Mouse (Mus musculus) olfactory bulb, adult 2 months (tissue): ENCODE results near the gene Pde4b. TPM values are rescaled to one million over a fixed set of nuclear protein-coding genes. Genes with fewer than 3 reads are reported as not detected.

ENCODE experiments used
- H3K27ac ChIP-seq: fragments of 200-500 bp; 2 replicates; pipeline ENCODE4 v1.5.1; 2012; ENCODE audit warnings: low read depth, low read length; ENCODE audit not compliant: insufficient read depth
- H3K4me1 ChIP-seq: fragments of 200-500 bp; 2 replicates; pipeline ENCODE4 v1.6.1; 2012; ENCODE audit warnings: low read length; ENCODE audit not compliant: control insufficient read depth, insufficient read depth
- H3K4me3 ChIP-seq: fragments of 200-500 bp; 2 replicates; pipeline ENCODE4 v1.5.1; 2012; ENCODE audit warnings: mild to moderate bottlenecking, low read depth, low read length, moderate library complexity; ENCODE audit not compliant: insufficient read depth
- CTCF ChIP-seq: fragments of 200-500 bp; IDR thresholded peaks from 2 replicates; pipeline ENCODE4 v1.5.1; 2012; ENCODE audit warnings: low read depth, mild to moderate bottlenecking, low read length, moderate library complexity; ENCODE audit not compliant: insufficient read depth
- POLR2A ChIP-seq: fragments of 200-500 bp; IDR thresholded peaks from 2 replicates; pipeline ENCODE4 v1.6.1; 2012; ENCODE audit warnings: mild to moderate bottlenecking, low read depth, low read length, moderate library complexity; ENCODE audit not compliant: insufficient read depth
- WGBS: fragments of 180-500 bp; shearing (Covaris S2); methylation state at CpG from one replicate; pipeline ENCODE4 v1.1.7; 2018; 5-methylcytosine and 5-hydroxymethylcytosine counted together
- polyA plus RNA-seq: library from polyadenylated mRNA; stranded (reverse); fragments of >200 nt; gene quantifications from 2 replicates; pipeline ENCODE4 v1.2.4, GENCODE M21; 2012; ENCODE audit warnings: low replicate concordance; ENCODE audit not compliant: missing spikeins, insufficient read depth, insufficient read length

Gene Pde4b
- polyA plus RNA-seq, 1 experiment: not detected

- WGBS: 70% methylated on average over 3 of the region's 3 CpGs
- Histone ChIP-seq H3K27ac (no peak overlapping the region), H3K4me1 (no peaks in the 10 kb centered on the region), H3K4me3 (no peak overlapping the region)
- TF ChIP-seq POLR2A: no peak
- no peak for TF ChIP-seq CTCF
Observed at GRCm38 (mm10) chr4:102603968-102604367, 516.6 kb downstream of the Pde4b start.

- Histone ChIP-seq H3K4me1 (no peaks in the 10 kb centered on the region), H3K4me3 (no peak overlapping the region), H3K27ac (no peak overlapping the region)
- 91% methylated on average over 8 of the region's 8 CpGs for WGBS
- no peak for TF ChIP-seq POLR2A
- TF ChIP-seq CTCF: no peak
Observed at GRCm38 (mm10) chr4:102605231-102605630, 517.9 kb downstream of the Pde4b start.

- 80% methylated on average over 4 of the region's 4 CpGs for WGBS
- no peak for TF ChIP-seq CTCF
- no peak for TF ChIP-seq POLR2A
- no peak overlapping the region for H3K27ac ChIP-seq
- no peak overlapping the region for H3K4me3 ChIP-seq
- H3K4me1 ChIP-seq: no peaks in the 10 kb centered on the region
Observed at GRCm38 (mm10) chr4:102605722-102606341, 518.5 kb downstream of the Pde4b start.

GRCm38 (mm10) chr4:102606825-102607224 lies 519.5 kb downstream of the Pde4b start:
- 94% methylated on average over 8 of the region's 8 CpGs for WGBS

GRCm38 (mm10) chr4:102607744-102608416 lies 520.5 kb downstream of the Pde4b start:
- no peak overlapping the region for H3K27ac ChIP-seq
- no peaks in the 10 kb centered on the region for H3K4me1 ChIP-seq
- no peak overlapping the region for H3K4me3 ChIP-seq
- WGBS: 80% methylated on average over 7 of the region's 7 CpGs
- no peak for TF ChIP-seq CTCF
- TF ChIP-seq POLR2A: no peak

More at GRCm38 (mm10) chr4:102606825-102607224, 519.5 kb downstream of the Pde4b start:
- Histone ChIP-seq H3K27ac (no peak overlapping the region), H3K4me3 (no peak overlapping the region), H3K4me1 (no peaks in the 10 kb centered on the region)
- no peak for TF ChIP-seq CTCF

- H3K27ac ChIP-seq: no peak overlapping the region
- H3K4me1 ChIP-seq: no peaks in the 10 kb centered on the region
- TF ChIP-seq CTCF: no peak
- no peak for TF ChIP-seq POLR2A
- no peak overlapping the region for H3K4me3 ChIP-seq
- whole genome bisulfite sequencing: 93% methylated on average over 4 of the region's 4 CpGs
Observed at GRCm38 (mm10) chr4:102612596-102612995, 525.3 kb downstream of the Pde4b start.

GRCm38 (mm10) chr4:102617774-102618173 lies 530.4 kb downstream of the Pde4b start:
- no peak for TF ChIP-seq POLR2A
- TF ChIP-seq CTCF: no peak
- no peak overlapping the region for H3K27ac ChIP-seq
- no peaks in the 10 kb centered on the region for H3K4me1 ChIP-seq
- H3K4me3 ChIP-seq: no peak overlapping the region
- 45% methylated on average over 4 of the region's 4 CpGs for WGBS

GRCm38 (mm10) chr4:102618609-102619008 lies 531.3 kb downstream of the Pde4b start:
- Histone ChIP-seq H3K27ac (no peak overlapping the region), H3K4me1 (peaks cover 4% of the 10 kb centered on the region), H3K4me3 (no peak overlapping the region)
- TF ChIP-seq CTCF (no peak), POLR2A (no peak)
- 94% methylated on average over 3 of the region's 3 CpGs for WGBS

- Histone ChIP-seq H3K4me1 (peaks cover 4% of the 10 kb centered on the region), H3K4me3 (no peak overlapping the region), H3K27ac (no peak overlapping the region)
- 60% methylated on average over 4 of the region's 5 CpGs for WGBS
- no peak for TF ChIP-seq CTCF
- TF ChIP-seq POLR2A: no peak
Observed at GRCm38 (mm10) chr4:102620179-102620910, 533.0 kb downstream of the Pde4b start.
